Mouse (Mus musculus) stomach, postnatal 0 days (tissue): ENCODE data around the gene Adamts4. TPM values are rescaled to one million over a fixed set of nuclear protein-coding genes. Genes with fewer than 3 reads are reported as not detected.

ENCODE experiments used
- ATAC-seq: fragments of 200-750 bp; cut with Nextera tagmentation; 2 replicates; pipeline ENCODE4 v1.8.0; 2017; ENCODE audit not compliant: low FRiP score, low TSS enrichment
- DNase-seq: peaks from one replicate; pipeline ENCODE4 v3.0.0-alpha.2; 2016; ENCODE audit warnings: low spot score
- H3K27ac ChIP-seq: fragments of 300-500 bp; sonication (generic); replicated peaks from 2 replicates; pipeline ENCODE4 v1.5.1; 2014; ENCODE audit warnings: mild to moderate bottlenecking, control low read depth
- H3K27me3 ChIP-seq: fragments of 300-500 bp; sonication (generic); 2 replicates; pipeline ENCODE4 v1.6.1; 2014; ENCODE audit warnings: low read length; ENCODE audit not compliant: control insufficient read depth, insufficient read depth
- H3K36me3 ChIP-seq: fragments of 300-500 bp; sonication (generic); 2 replicates; pipeline ENCODE4 v1.6.1; 2014; ENCODE audit warnings: low read length, mixed read lengths; ENCODE audit not compliant: control insufficient read depth, insufficient read depth
- H3K4me1 ChIP-seq: fragments of 300-500 bp; sonication (generic); replicated peaks from 2 replicates; pipeline ENCODE4 v1.6.1; 2014; ENCODE audit warnings: antibody characterized with exemption; ENCODE audit not compliant: control insufficient read depth, insufficient read depth
- H3K4me2 ChIP-seq: fragments of 300-500 bp; sonication (generic); replicated peaks from 2 replicates; pipeline ENCODE4 v1.6.1; 2014; ENCODE audit warnings: low read depth, mild to moderate bottlenecking, control low read depth, moderate library complexity
- H3K4me3 ChIP-seq: fragments of 300-500 bp; sonication (generic); 2 replicates; pipeline ENCODE4 v1.5.1; 2014; ENCODE audit warnings: low read depth, low read length, control low read depth
- H3K9ac ChIP-seq: fragments of 300-500 bp; sonication (generic); 2 replicates; pipeline ENCODE4 v1.6.1; 2014; ENCODE audit warnings: mild to moderate bottlenecking, low read length, control low read depth, mixed read lengths
- H3K9me3 ChIP-seq: fragments of 300-500 bp; sonication (generic); 2 replicates; pipeline ENCODE4 v1.6.1; 2016; ENCODE audit warnings: low read length; ENCODE audit not compliant: control insufficient read depth
- CTCF ChIP-seq: IDR thresholded peaks from 2 replicates; pipeline ENCODE4 v1.5.1; 2016; ENCODE audit warnings: antibody characterized with exemption, low read depth, mild to moderate bottlenecking, moderate library complexity
- EP300 ChIP-seq: optimal IDR thresholded peaks from 2 replicates; pipeline ENCODE3; 2016; ENCODE audit warnings: antibody characterized with exemption
- WGBS: fragments of 180-500 bp; shearing (Covaris S2); extraction: QIAGEN DNeasy Blood & Tissue Kit; methylation state at CpG from one replicate; pipeline ENCODE4 v1.1.7; 2014; 5-methylcytosine and 5-hydroxymethylcytosine counted together
- polyA plus RNA-seq: library from polyadenylated mRNA; unstranded; fragments of >200 nt; fragmentation: Nextera tagmentation; extraction: Ambion mirVana; gene quantifications from 2 replicates; pipeline ENCODE4 v1.2.1, GENCODE M21; 2015

Adamts4 gene
- polyA plus RNA-seq, 1 experiment from 2014 or later, result 3.9 TPM

DNA sequence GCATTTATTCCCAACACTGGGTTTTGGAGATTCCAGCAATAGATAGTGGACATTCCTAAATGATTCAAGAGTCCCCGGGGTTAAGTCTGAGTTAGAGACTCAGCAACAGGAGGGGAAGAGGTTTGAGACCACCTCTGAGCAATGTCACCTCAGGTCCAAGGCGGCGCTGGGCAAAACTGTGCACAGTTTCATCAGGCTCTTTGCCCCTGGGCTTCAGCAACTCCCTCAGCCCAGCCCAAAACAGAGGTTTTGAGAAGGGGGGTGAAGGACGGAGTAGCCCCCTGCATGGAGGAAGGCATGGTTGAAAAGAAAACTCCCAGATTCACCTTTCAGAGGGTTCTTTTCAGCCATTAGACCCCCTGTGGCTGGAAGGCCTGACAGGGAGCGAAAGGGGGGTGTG lies 29.5 kb downstream of the Adamts4 start:
- no peaks in the 10 kb centered on the region for H3K27me3 ChIP-seq
- TF ChIP-seq CTCF, result no peak
- no peak for TF ChIP-seq EP300
- peaks cover 27% of the 10 kb centered on the region for H3K36me3 ChIP-seq
- H3K9me3 ChIP-seq, result no peaks in the 10 kb centered on the region
- H3K27ac ChIP-seq, result no peak overlapping the region
- peak overlapping the region; percentile 87 for H3K4me2 ChIP-seq
- H3K4me1 ChIP-seq, result 0 out of 2 replicates have a peak, but pooled peaks cover 2% of the 10 kb centered on the region
- peak overlapping the region; percentile 75 for H3K9ac ChIP-seq
- DNase-seq (no peak), ATAC-seq (no peak)
- WGBS, result 73% methylated on average over 5 of the region's 5 CpGs
- H3K4me3 ChIP-seq, result peak overlapping the region; percentile 62; the same call in 1 of the 2 replicates

DNA sequence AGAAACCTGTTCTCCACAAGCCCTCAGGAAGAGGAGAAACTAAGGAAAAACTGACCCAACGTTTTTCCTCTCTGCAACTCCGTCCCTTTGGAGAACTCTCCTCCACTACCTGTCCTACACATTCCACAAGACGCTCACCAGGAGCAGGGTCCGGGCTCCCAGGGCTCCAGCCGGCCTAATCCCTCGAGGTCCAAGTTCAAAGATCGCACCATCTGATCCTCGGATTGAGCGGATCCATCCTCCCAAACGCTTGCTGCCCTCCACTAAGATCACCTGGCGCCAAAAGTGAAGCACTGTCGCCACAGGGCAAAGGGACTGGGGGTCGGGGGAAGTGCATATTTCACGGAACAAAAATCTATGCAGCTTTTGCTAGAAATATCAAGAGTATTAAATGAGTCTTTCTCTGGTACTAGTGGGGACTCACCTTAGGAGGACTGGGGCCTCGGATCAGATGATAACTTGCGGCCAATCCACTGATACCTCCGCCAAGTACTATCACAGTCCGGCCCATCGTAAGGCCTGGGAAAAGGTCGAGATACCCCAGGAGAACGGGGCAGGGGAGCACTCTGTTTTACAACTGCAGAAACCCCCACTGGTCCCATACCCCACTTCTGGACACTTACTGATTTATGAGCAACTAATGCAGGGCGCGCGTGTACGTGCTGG lies 30.2 kb downstream of the Adamts4 start:
- Histone ChIP-seq H3K27ac (peak overlapping the region; percentile 45; the same call in 1 of the 2 replicates), H3K9ac (peak overlapping the region; percentile 75), H3K4me2 (peak overlapping the region; percentile 87), H3K27me3 (no peaks in the 10 kb centered on the region), H3K4me3 (peak overlapping the region; percentile 62), H3K36me3 (peaks cover 27% of the 10 kb centered on the region), H3K4me1 (0 out of 2 replicates have a peak, but pooled peaks cover 2% of the 10 kb centered on the region), H3K9me3 (no peaks in the 10 kb centered on the region)
- no peak for TF ChIP-seq EP300
- no peak for TF ChIP-seq CTCF
- under 1% methylated on average over 25 of the region's 25 CpGs for WGBS
- no peak for DNase-seq
- ATAC-seq, result no peak; the same call in 1 of the 2 replicates

DNA sequence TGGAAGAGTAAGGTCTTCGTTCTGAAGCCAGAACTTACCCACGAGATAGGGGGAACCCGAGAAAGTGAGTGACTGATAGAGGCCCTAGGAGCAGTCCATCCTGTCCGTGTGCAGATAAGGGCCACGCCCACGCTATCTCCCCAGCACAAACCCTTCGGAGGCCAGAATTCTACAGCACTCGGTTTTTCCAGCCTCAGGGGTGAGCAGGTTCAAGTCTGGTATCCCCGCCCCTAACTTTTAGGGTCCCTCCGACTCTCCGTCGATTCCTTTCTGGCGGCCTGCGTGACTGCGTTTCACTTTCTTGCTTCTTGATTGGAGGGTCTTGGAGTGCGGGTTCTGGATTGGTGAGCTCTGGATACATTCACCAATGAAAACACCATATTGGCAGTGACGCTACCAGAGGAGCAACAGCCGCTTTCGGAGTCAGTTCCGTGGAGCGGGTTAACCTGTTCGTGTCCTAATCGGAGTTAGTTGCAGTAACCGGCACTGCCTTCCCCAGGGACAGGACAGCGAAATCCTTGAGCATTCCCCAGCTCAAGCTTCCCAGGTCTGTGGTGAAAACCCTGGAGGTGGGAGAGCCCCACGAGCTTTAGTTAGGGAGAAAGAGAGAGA lies 30.8 kb downstream of the Adamts4 start, which contains the start of gene Ppox:
Gene Ppox, minus strand, starts transcription at position 271 of the 612 bp plus-strand sequence.
- WGBS, result 0% methylated on average over 26 of the region's 26 CpGs
- Histone ChIP-seq H3K36me3 (peaks cover 26% of the 10 kb centered on the region), H3K27me3 (no peaks in the 10 kb centered on the region), H3K9me3 (no peaks in the 10 kb centered on the region), H3K4me3 (peak within 1 kb of the TSS; percentile 62), H3K4me1 (0 out of 2 replicates have a peak, but pooled peaks cover 2% of the 10 kb centered on the region), H3K9ac (peak within 1 kb of the TSS; percentile 75), H3K27ac (peak within 1 kb of the TSS; percentile 93), H3K4me2 (peak within 1 kb of the TSS; percentile 87)
- peak; percentile 91 for DNase-seq
- peak; percentile 98 for ATAC-seq
- TF ChIP-seq EP300 (peak; percentile 63), CTCF (no peak)

DNA sequence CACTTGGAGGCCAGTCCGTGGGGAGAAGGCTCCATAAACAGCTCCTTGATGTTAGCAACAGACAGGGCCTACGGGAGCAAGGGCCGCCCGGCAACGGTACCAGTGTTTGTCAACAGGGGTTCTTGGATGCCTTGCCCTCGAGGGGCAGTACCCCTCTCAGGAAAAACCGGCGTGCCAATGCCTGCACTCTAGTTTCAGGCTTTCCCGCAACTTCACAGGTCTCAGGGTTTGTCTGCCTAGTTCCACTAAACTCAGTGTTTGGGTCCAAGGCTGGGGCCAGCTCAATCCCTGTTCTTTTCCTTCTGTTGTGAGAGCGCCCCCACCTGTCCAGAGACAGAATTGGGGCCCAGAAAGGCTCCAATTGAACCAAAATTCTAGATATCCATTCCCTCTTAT lies 31.3 kb downstream of the Adamts4 start:
- Histone ChIP-seq H3K27ac (peak overlapping the region; percentile 93), H3K27me3 (no peaks in the 10 kb centered on the region), H3K4me2 (peak overlapping the region; percentile 77), H3K36me3 (peaks cover 21% of the 10 kb centered on the region; the same call in 1 of the 2 replicates), H3K9ac (peak overlapping the region; percentile 72), H3K4me1 (peaks cover 2% of the 10 kb centered on the region; the same call in 1 of the 2 replicates), H3K9me3 (no peaks in the 10 kb centered on the region), H3K4me3 (peak overlapping the region; percentile 62)
- DNase-seq (peak; percentile 81), ATAC-seq (peak; percentile 55)
- WGBS, result 0% methylated on average over 10 of the region's 10 CpGs
- TF ChIP-seq CTCF (peak; percentile 87), EP300 (no peak)

DNA sequence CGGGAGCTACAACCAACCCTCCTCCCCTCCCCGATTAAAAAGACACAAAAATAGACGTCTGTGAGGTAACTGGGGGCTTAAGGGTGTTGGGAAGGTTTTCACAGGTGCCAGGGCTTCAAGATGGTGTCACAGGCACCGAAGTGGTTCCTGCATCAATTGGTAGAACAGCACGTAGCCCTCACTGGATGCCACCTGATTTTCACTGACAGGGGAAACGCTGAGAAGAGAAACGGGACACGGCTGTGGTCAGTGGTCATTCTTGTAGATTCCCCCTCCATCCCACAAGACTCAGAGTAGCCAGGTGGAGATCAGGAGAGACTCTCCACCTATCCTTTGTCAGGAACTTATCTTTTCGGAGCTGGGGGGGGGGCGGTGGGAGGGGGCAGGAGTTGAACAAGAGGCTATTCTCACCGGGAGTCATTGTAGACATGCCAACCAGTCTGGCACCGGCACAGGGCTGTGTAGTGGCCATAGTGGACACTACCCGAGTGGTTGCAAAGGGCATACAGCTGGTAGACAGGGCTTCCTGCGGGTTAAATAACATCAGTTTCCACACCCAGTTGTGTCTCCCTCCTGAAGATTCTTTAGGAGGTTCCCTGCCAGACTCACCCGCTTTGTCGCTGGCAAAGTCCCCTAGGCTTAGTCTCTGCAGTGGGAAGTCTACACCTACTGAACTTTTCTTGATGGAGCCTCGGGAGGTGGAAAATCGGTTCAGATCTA lies 32.0 kb downstream of the Adamts4 start:
- Histone ChIP-seq H3K36me3 (peaks cover 14% of the 10 kb centered on the region; the same call in 1 of the 2 replicates), H3K4me1 (peaks cover 8% of the 10 kb centered on the region; the same call in 1 of the 2 replicates), H3K27ac (no peak overlapping the region), H3K27me3 (no peaks in the 10 kb centered on the region), H3K4me2 (no peak overlapping the region), H3K9me3 (no peaks in the 10 kb centered on the region), H3K4me3 (no peak overlapping the region), H3K9ac (peak overlapping the region; percentile 72; the same call in 1 of the 2 replicates)
- WGBS, result 74% methylated on average over 18 of the region's 18 CpGs
- DNase-seq (no peak), ATAC-seq (no peak)
- TF ChIP-seq CTCF (no peak), EP300 (no peak)
